Mouse (Mus musculus) mouse trophoblast stem cell (cell line): ENCODE measurements around the gene Dnajc27.

Experiments used
- in situ Hi-C, 2 experiments: fragments of 300-500 bp; cut with MseI, MboI; formaldehyde crosslinking; loops; 2 replicates in 1 of 2; 3 replicates in 1 of 2; pipeline ENCODE4 v1.15.1; 2025

Gene Dnajc27

DNA sequence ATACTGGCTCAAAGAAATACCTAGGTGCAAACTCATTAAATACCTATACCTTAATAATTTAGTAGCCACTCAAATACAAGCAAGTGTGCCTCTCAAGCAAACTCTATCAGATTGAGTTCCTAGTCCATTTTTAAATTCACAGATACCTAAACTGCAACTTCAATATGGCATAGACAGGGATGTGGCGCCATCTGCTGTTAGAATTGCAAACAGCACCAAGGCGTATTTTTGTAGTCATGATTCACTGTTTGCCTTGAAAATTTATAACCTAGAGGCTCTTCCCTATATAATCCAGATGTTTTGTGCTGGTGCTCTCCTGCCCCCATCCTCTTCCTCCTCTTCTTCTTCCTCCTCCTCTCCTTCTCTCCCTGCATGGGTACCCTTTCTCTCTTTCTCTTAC lies 2.1 kb upstream of the Dnajc27 start:
- in situ Hi-C loops, result no loop called here

DNA sequence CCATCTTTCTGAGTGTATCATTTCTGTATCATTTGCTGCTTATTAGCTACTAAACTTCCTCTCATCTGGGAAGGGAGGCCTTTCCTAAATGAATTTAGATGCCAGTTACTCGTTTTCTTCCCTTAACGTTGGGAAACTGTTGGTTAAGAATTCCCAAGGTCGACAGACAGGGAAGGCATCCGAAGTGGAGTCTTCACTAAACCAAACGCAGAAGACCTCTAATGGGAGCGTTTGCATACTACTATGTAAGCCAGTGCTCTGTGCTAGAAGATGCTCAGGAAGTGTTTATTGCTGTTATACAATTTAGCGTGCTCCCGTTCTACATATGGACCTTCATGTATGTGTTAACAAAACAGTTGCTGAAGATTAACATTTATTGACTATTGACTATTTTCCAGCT lies 1.1 kb downstream of the Dnajc27 start:
- in situ Hi-C loops, result no loop called here

DNA sequence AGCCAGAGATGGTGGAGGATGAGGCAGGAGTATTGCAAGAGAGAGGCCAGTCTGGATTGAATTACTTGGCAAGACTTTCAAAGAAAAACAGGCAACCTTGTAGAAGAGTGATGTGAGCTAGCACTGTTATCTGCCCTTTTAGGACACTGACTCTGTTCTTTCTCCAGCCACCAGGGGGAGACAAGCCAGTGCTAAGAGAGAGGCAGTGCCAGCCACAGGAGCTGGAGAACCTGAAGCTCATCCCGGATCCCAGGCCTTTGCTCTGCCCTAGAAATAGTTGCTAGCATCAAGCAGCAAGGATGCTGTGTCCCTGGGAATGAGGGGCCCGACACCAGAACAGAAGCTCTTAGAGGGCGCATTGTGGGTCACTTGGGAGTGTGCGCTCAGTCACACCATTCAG lies 25.0 kb downstream of the Dnajc27 start:
- in situ Hi-C loops, result no loop called here

DNA sequence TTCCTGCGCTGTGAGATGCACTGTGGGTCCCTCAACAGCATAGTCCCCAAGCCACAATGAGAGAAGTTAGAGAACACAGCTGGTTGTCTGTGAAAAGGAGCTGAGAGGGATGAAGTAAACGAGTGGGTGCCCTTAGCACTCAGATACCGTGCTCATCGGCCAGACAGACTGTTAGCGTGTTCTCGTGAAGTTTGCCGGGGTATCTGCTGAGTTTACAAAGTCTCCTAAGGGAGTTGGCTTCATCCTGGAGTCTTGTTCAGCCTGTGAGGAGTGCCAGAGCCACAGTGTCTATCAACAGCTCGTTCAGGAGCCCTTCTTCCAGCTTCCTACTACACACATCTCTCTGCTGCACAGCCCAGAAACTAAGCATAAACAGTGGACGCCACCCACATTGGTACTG lies 33.7 kb downstream of the Dnajc27 start:
- in situ Hi-C loops, result no loop called here

DNA sequence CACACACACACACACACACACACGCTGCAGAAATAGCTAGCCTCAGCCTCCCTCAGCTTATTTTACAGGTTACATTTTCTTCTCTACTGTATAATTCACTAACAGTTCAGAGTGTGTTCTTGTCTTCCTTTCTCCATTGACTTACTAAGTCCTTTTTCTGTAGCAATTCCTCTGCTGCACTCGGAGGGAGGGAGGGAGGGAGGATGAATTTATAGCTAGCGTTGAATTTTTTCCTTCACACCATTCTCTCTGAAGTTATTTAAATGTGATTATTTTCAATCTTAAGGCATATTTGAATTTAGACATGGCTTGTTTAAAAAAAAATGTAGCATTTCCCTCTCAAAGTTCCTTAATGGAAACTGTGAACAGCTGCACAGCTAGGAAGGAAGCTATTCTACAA lies 34.8 kb downstream of the Dnajc27 start:
- in situ Hi-C loops, result no loop called here

DNA sequence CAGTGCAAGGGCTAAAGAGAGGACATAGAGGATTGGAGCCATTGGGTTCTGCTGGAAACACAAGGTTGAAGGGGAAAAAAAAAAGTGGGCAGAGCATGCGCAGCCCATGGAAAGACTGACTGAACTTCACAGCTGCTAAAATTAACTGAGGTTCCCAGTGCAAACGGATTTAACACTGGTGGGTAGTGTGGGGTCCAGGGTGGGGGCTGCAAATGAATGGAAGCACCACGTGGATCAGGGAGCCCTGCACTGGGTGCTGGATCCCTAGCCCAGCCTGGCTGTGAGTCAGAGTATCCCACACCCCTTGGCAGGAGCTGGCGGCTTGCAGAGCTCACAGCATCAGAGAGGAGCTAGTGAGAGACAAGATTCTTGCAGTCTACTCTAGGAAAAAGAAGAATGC lies 35.2 kb downstream of the Dnajc27 start:
- in situ Hi-C loops, result no loop called here

DNA sequence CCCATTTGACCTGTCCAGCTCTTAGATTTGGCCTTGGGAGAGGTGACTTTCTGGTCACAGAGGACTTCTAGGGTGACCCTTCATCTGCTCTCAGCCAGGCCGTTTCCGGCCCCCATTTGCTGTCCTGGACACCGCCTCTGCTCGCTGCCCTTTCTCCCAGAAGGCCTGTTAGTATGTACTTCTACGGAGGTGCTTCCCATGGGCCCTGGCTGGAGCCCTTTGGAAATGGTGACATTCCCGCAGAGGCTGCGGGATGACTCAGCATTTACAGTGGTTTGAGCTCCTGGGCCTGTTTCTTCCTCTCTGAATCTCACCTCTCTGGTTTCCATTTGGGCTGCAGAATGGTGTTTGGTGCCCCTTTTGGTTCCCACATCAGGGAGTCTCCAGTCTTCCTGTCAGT lies 45.0 kb downstream of the Dnajc27 start:
- in situ Hi-C loops, result no loop called here

DNA sequence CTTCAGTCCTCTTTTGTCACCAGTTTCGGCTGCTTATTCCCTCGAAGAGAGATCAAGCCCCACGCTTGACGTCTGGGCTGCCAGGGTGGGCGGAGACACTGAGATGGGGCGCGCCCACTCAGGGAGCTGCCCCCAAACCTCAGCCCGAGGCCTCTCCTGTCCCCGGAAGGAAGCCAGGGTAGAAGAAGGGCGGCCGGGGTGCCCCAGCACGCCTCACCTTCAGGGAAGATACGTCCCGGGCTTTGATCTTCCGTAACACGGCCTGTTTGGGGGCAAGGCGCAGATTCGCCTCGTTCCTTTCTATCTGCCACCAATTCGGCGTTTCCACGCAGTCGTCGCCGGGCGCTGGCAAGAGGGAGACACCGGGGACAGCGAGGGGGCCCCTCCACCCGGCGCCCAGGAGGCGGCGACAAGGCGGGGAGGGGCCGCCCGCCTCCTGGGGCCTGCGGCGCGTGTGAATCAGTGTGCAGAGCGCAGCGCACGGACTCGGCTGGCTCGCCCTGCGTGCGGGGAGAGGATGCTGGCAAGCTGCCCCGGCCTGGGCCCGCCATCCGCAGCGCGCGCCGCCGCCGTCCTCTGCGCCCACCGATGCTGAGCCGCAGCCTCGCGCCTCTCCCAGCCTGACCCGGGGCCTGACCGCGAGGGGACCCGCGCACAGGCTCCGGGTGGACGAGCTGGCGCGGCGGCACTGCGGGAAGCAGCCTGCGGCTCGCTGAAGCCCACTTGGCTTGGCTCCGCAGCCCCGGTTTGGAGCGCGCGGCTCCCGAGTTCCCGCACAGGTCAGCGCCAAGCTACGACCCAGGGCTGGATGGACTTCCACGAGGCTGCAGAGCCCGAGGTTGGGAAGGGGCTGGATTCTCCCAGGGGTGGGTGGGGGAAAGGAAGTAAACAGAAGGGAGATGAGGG lies 50.8 kb downstream of the Dnajc27 start, which contains the start of gene Adcy3:
Gene Adcy3 (plus strand): TSS at position 163 of the 906 bp plus-strand sequence.
- in situ Hi-C loops, result no loop called here

DNA sequence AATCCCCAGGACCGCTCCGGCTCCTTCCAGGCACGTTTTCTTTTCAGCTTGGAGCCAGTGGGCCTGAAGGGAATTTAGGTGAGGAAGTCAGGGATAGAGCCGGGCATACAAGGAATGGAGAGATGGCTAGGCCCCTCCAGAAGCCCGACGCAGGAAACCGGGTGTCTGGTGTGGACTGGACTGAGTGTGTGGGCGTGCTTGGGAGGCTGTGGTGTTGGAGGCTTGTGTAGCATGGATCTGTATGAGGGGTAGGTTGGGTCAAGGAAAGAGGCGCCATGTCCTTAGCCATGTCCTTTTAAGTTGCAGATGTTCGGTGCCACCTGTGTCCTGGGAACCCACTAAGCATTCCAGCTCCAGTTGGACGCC lies 51.4 kb downstream of the Dnajc27 start:
- in situ Hi-C loops, result no loop called here

DNA sequence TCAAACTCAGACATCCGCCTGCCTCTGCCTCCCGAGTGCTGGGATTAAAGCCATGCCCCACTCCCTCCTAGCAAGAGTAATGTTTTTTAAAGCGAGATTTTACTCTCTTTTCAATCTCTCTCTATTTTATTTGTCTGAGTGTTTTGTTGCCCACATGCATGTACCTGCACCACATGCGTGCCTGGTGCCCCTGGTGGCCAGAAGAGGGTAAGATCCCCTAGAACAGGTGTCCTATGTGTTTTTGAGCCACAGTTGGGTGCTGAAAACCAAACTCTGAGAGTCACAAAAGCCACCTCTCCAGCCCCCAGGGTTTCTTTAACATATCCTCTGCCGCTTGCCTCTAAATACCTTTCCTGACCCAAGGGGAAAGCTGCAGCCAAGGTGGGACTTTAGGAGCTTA lies 60.8 kb downstream of the Dnajc27 start:
- in situ Hi-C loops, result no loop called here

DNA sequence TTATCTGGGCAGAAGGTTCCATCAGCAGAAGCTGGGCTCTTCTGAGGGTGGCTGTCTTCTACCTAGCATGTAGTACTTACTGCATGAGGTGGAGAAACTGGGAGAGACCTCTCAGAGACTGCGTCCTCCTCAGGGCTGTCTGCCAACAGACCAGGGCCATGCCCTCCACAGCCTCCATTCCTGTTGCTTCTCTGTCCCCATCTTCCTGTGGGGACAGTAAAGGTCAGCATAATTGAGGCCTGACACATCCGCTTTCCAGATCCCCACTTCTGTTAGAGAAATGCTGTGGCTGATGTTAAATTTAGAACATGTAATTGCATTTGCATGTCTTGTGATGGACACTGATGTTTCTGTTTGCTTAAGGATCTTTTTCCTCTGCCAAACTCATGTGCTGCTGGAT lies 68.6 kb downstream of the Dnajc27 start:
- in situ Hi-C loops, result no loop called here

DNA sequence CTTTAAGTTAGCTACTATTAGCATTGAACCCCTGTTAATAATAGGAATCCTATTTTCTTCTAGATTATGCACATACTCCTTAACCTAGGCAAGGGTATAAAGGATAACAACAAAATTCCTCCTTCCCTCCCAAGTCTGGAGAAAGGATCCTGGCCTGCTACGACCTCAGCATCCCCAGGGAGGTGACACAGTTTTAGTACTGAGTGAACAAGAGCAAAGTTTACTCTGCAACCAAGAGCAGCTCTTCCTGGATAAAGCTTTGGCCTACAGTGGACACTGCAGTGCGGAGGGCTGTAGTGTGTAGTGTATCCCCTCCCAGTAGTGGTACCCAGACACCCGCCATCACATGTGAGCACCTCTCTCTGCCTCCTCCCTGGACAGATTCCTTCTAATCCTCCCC lies 69.6 kb downstream of the Dnajc27 start:
- in situ Hi-C loops, result no loop called here

DNA sequence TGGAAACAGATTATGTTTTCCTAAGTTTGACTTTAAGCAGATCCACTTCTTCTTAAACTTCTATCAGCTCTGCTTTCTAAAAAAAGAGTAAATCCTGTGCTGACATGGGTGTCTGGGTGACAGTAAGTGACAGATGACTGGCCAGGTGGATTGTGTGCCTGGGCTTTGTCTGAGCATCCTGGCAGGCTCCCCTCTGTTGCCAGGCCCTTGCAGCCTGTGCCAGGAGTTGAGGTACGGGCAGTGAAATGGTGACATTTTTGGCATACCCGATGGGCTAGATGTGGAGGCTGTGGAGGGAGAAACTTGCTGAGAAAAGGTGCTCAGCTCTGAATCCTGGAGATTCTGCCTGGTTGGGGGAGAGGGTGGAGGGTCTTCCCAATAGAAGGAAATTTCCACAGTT lies 75.1 kb downstream of the Dnajc27 start:
- in situ Hi-C loops, result no loop called here

DNA sequence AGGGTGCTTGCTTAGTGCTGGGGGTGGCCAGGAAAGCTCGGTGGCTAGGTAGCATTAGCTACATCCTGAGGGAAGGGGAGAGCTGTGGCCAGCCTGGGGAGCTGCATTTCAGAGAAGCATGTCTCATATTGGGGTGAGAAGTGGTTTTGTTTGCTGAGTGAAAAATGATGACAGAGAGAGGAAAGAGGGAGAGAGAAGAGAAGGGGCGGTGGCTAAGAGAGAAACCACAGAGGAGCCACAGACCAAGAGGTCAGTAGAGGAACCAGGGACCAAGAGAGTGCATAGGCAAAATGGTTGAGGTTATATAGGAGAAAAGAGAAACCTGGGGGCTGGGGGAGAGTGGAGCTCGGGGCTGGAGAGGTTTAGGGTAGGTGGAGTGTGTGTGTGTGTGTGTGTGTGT lies 75.8 kb downstream of the Dnajc27 start:
- in situ Hi-C loops, result no loop called here

DNA sequence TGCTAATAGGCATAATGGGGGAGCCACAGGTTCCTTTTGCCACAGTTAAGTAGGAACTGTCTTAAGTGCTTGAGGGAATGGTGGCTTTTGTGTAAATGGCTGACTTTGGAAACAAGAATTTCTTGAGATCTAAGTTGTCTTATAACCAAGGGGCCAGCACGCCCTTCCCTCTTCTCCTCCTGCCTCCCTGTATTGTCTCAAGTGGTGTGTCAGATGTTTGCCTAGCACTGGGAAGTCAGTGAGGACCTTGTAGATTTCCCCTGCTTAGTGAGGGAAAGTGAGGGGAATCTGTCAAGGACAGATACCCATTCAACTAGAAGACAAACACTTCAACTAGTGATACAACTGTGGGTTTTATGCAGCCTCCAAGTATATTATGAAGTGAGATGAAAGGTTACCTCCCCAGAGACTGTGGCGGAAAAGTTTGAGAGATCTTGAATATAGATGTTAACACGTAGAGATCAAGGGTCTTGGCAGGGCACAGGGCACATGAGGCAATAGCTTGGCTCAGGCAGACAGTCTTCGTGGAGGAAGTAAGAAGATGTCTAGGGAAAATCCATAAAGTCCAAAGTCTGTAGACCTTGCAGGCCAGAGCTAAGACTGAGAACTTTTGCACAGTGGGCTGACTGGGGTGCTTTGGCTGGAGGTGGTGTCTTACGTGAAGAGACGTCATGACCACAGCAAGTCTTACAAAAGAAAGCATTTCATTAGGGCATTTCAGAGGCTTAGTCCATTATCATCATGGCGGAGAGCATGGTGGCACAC lies 76.7 kb downstream of the Dnajc27 start:
- in situ Hi-C loops, result no loop called here
